Mouse (Mus musculus): ENCODE data around the gene Igf1r. TPM values are rescaled to one million over a fixed set of nuclear protein-coding genes. Genes with fewer than 3 reads are reported as not detected.
"Not testable (repeated sequence)": the region's sequence is repeated elsewhere in the genome, so short reads cannot be mapped to it uniquely, and the experiment has no call there.

Igf1r gene
- polyA plus RNA-seq, 1 experiment from 2014 or later = 17.2 TPM

DNA sequence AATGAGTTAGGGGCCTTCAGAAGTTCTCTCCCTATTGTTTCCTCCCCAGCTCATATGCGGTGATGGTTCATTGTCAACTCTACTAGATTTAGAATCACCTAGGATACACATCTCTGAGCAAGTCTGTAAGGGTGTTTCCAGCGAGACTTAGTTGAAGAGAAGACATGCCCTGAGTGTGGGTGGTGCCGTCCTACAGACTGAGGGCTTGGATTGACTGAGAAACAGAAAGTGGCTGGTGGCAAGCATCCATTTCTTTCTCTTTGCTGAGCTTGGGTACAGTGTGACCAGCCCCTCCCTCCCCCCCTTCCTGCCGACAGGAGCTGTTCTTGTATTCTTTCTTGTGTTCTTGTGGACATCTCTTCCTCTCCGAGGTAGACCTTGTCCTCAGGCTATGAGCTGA, 328.7 kb downstream of the Igf1r start:
- 0 out of 2 replicates have a peak, but pooled peaks cover 2% of the 10 kb centered on the region for H3K4me1 ChIP-seq (ENCODE audit: control insufficient read depth, insufficient read depth, low read length)
- no peaks in the 10 kb centered on the region for H3K36me3 ChIP-seq (ENCODE audit: control insufficient read depth, insufficient read depth, low read length)
- H3K27me3 ChIP-seq (ENCODE audit: control insufficient read depth, insufficient read depth, low read length) = peaks cover 2% of the 10 kb centered on the region; the same call in 1 of the 2 replicates
- DNase-seq (ENCODE audit: low spot score) = no peak
- no peak overlapping the region for H3K27ac ChIP-seq (ENCODE audit: low read depth, low read length)
- WGBS = 84% methylated on average over 5 of the region's 5 CpGs
- H3K9ac ChIP-seq (ENCODE audit: low read length) = no peak overlapping the region
- H3K9me3 ChIP-seq (ENCODE audit: control insufficient read depth, low read length) = no peaks in the 10 kb centered on the region
- ATAC-seq (ENCODE audit: insufficient read depth, low FRiP score, low TSS enrichment) = no peak
- H3K4me3 ChIP-seq (ENCODE audit: low read depth, low read length) = no peak overlapping the region
- no peak overlapping the region for H3K4me2 ChIP-seq (ENCODE audit: low read depth)

DNA sequence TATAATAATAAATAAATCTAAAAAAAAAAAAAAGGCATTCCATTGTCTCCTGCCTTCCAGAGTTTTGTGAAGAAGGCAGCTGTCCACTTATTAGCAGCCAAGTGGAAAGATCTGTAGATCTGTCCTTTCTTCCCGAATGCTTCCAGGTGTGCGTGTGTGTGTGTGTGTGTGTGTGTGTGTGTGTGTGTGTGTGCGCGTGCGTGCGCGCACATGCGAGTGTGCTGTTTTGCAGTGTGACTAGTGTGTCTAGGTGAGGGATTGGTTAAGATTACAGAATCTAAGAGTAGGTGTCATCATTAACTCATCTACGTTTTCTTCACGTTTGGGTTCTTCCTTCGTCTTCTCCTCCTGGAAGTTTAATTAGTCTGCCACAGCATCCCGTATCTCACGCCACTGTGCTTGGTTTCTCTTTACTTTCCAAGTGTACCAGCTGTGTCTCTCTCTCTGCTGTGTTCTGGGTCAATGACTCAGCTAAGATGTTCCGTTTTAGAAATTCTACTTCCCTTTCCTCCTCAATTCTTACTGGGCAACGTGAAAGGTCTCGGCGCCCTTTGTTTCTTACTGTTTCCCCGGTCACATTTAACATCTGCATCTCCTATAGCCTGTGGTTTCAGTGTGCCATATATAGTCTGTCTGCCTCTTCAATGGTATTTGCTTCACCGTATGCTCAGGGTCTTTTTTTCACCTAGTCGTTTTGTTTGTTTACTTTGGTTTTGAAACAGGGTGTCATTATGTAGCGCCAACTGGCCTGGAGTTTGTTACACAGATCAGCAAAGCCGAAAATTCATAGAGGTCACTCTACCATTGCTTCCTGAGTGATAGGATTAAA, 329.9 kb downstream of the Igf1r start:
- DNase-seq (ENCODE audit: low spot score) = no peak
- Histone ChIP-seq H3K4me2 (ENCODE audit: low read depth) (no peak overlapping the region), H3K4me1 (ENCODE audit: control insufficient read depth, insufficient read depth, low read length) (0 out of 2 replicates have a peak, but pooled peaks cover 2% of the 10 kb centered on the region), H3K9me3 (ENCODE audit: control insufficient read depth, low read length) (no peaks in the 10 kb centered on the region), H3K27me3 (ENCODE audit: control insufficient read depth, insufficient read depth, low read length) (no peaks in the 10 kb centered on the region), H3K36me3 (ENCODE audit: control insufficient read depth, insufficient read depth, low read length) (no peaks in the 10 kb centered on the region), H3K4me3 (ENCODE audit: low read depth, low read length) (no peak overlapping the region), H3K9ac (ENCODE audit: low read length) (no peak overlapping the region), H3K27ac (ENCODE audit: low read depth, low read length) (no peak overlapping the region)
- no peak for ATAC-seq (ENCODE audit: insufficient read depth, low FRiP score, low TSS enrichment)
- 82% methylated on average over 22 of the region's 22 CpGs for WGBS

DNA sequence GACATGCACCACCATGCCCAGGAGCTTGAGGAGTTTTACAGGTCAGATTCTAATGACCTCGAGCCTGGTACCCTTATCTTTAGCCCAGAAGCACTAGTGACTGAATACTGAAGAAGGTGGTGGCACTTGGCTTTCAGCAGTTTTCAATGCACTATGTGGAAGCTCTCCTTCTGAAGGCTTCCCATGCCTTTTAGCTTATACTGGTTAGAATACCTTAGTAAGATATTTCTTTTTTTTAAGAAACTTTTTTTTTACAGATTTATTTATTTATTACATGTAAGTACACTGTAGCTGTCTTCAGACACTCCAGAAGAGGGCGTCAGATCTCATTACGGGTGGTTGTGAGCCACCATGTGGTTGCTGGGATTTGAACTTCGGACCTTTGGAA, 330.5 kb downstream of the Igf1r start:
- not testable (repeated sequence) for H3K36me3 ChIP-seq (ENCODE audit: control insufficient read depth, insufficient read depth, low read length); H3K27ac ChIP-seq (ENCODE audit: low read depth, low read length); DNase-seq (ENCODE audit: low spot score); H3K27me3 ChIP-seq (ENCODE audit: control insufficient read depth, insufficient read depth, low read length); H3K9ac ChIP-seq (ENCODE audit: low read length); H3K9me3 ChIP-seq (ENCODE audit: control insufficient read depth, low read length); H3K4me3 ChIP-seq (ENCODE audit: low read depth, low read length); H3K4me2 ChIP-seq (ENCODE audit: low read depth); H3K4me1 ChIP-seq (ENCODE audit: control insufficient read depth, insufficient read depth, low read length); ATAC-seq (ENCODE audit: insufficient read depth, low FRiP score, low TSS enrichment)
- WGBS = 85% methylated on average over 4 of the region's 4 CpGs

Other genes with a start within 250 kb of the Igf1r start
- 3.8 and 5.8 TPM in 2 replicates for gene Synm, start 193.1 kb upstream of the Igf1r start, polyA plus RNA-seq (2014; fragmentation: Nextera tagmentation; extraction: Ambion mirVana)